Mouse (Mus musculus): ENCODE results near the gene Akap6. TPM values are rescaled to one million over a fixed set of nuclear protein-coding genes. Genes with fewer than 3 reads are reported as not detected.
"Not testable (repeated sequence)": the region's sequence is repeated elsewhere in the genome, so short reads cannot be mapped to it uniquely, and the experiment has no call there.

The Akap6 gene
- polyA plus RNA-seq, 1 experiment from 2014 or later, result 2.0 TPM

DNA sequence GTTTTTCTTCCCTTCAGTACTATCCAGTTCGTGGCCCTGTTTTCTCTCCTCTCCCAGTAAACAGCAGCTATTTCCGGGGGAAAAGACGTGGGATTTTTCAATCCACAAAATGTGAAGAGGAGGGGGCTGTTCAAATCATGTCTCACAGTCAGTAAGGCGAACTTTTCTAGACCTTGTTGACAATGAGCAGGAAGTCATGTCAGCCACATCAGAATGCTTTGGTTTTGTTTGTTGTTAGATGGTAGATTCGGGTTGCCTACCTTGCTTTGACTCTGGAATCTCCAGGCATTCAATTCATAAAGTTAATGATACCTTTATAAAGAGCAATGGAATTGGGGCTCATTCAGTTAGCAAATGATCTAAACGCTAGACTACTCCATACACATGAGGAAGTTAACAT is 30.2 kb downstream of the Akap6 start:
- 77% methylated on average over 6 of the region's 6 CpGs for WGBS
- Histone ChIP-seq H3K27ac (ENCODE audit: low read length) (no peak overlapping the region), H3K4me3 (replicated peaks; ENCODE audit: low read length) (no peak overlapping the region), H3K9me3 (replicated peaks; ENCODE audit: control insufficient read depth, low read length) (no peaks in the 10 kb centered on the region), H3K4me1 (ENCODE audit: control insufficient read depth, insufficient read depth, low read length) (no peaks in the 10 kb centered on the region), H3K4me2 (ENCODE audit: low read depth, low read length) (no peak overlapping the region), H3K36me3 (ENCODE audit: control insufficient read depth, insufficient read depth, low read length) (no peaks in the 10 kb centered on the region), H3K27me3 (ENCODE audit: control insufficient read depth, insufficient read depth, low read length) (no peaks in the 10 kb centered on the region), H3K9ac (ENCODE audit: low read length) (no peak overlapping the region)
- ATAC-seq (ENCODE audit: insufficient read depth, low FRiP score), result no peak

GRCm38 (mm10) chr12:52735161-52735560 is 36.0 kb downstream of the Akap6 start:
- not testable (repeated sequence) for H3K4me1 ChIP-seq (ENCODE audit: control insufficient read depth, insufficient read depth, low read length); H3K4me2 ChIP-seq (ENCODE audit: low read depth, low read length); H3K4me3 ChIP-seq (replicated peaks; ENCODE audit: low read length); H3K27ac ChIP-seq (ENCODE audit: low read length); H3K36me3 ChIP-seq (ENCODE audit: control insufficient read depth, insufficient read depth, low read length); H3K9me3 ChIP-seq (replicated peaks; ENCODE audit: control insufficient read depth, low read length); ATAC-seq (ENCODE audit: insufficient read depth, low FRiP score); H3K9ac ChIP-seq (ENCODE audit: low read length); H3K27me3 ChIP-seq (ENCODE audit: control insufficient read depth, insufficient read depth, low read length)
- 97% methylated on average over 6 of the region's 11 CpGs for WGBS

DNA sequence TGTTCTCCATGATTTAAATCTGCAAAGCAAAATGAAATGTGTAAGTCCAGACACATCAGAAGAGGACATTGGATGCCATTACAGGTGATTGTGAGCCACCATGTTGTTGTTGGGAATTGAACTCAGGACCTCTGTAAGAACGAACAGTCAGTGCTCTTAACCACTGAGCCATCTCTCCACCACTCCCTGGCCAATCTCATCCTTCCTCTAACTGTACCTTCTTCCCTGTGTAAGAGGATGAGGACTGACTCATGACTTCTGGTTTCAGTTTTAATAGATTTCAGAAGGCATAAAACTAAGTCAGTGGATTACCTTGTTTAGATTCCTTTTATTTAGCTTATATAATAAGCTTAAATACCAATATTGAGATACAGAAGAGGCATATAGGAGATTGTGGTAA is 38.0 kb downstream of the Akap6 start:
- H3K9me3 ChIP-seq (replicated peaks; ENCODE audit: control insufficient read depth, low read length), result no peaks in the 10 kb centered on the region
- ATAC-seq (ENCODE audit: insufficient read depth, low FRiP score), result no peak
- no peak overlapping the region for H3K27ac ChIP-seq (ENCODE audit: low read length)
- no peaks in the 10 kb centered on the region for H3K27me3 ChIP-seq (ENCODE audit: control insufficient read depth, insufficient read depth, low read length)
- H3K36me3 ChIP-seq (ENCODE audit: control insufficient read depth, insufficient read depth, low read length), result no peaks in the 10 kb centered on the region
- H3K4me1 ChIP-seq (ENCODE audit: control insufficient read depth, insufficient read depth, low read length), result no peaks in the 10 kb centered on the region
- 90% methylated on average over 1 of the region's 1 CpGs for WGBS
- H3K4me3 ChIP-seq (replicated peaks; ENCODE audit: low read length), result no peak overlapping the region
- no peak overlapping the region for H3K9ac ChIP-seq (ENCODE audit: low read length)
- no peak overlapping the region for H3K4me2 ChIP-seq (ENCODE audit: low read depth, low read length)

- H3K36me3 ChIP-seq (ENCODE audit: control insufficient read depth, insufficient read depth, low read length), result no peaks in the 10 kb centered on the region
- H3K9me3 ChIP-seq (replicated peaks; ENCODE audit: control insufficient read depth, low read length), result no peaks in the 10 kb centered on the region
- 60% methylated on average over 3 of the region's 3 CpGs for WGBS
- H3K4me2 ChIP-seq (ENCODE audit: low read depth, low read length), result no peak overlapping the region
- H3K27me3 ChIP-seq (ENCODE audit: control insufficient read depth, insufficient read depth, low read length), result no peaks in the 10 kb centered on the region
- H3K27ac ChIP-seq (ENCODE audit: low read length), result no peak overlapping the region
- H3K9ac ChIP-seq (ENCODE audit: low read length), result no peak overlapping the region
- no peaks in the 10 kb centered on the region for H3K4me1 ChIP-seq (ENCODE audit: control insufficient read depth, insufficient read depth, low read length)
- no peak for ATAC-seq (ENCODE audit: insufficient read depth, low FRiP score)
- H3K4me3 ChIP-seq (replicated peaks; ENCODE audit: low read length), result no peak overlapping the region
Observed at GRCm38 (mm10) chr12:52739326-52739725, 40.1 kb downstream of the Akap6 start.

DNA sequence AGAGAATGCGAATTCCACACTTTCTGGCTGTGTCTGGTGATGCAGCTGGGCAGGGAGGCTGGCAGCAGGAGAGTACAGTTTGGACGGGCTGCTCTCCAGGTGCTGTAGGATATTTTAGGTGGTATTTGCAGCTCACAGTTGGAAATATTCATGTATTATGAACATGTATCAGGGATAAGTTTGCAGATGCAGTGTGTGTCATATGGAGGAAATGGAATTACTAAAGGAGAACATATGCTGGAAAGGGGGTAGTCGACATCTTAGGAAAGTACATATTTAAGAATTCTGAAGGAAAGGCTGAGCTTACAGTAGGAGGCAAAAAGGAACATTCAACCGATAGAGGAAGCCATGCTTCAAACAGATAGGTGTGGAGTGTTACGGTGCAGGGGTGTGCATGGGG is 42.6 kb downstream of the Akap6 start:
- WGBS, result 88% methylated on average over 5 of the region's 5 CpGs
- Histone ChIP-seq H3K4me2 (ENCODE audit: low read depth, low read length) (no peak overlapping the region), H3K4me3 (replicated peaks; ENCODE audit: low read length) (no peak overlapping the region), H3K9me3 (replicated peaks; ENCODE audit: control insufficient read depth, low read length) (no peaks in the 10 kb centered on the region), H3K27ac (ENCODE audit: low read length) (no peak overlapping the region), H3K36me3 (ENCODE audit: control insufficient read depth, insufficient read depth, low read length) (no peaks in the 10 kb centered on the region), H3K4me1 (ENCODE audit: control insufficient read depth, insufficient read depth, low read length) (no peaks in the 10 kb centered on the region), H3K27me3 (ENCODE audit: control insufficient read depth, insufficient read depth, low read length) (no peaks in the 10 kb centered on the region), H3K9ac (ENCODE audit: low read length) (no peak overlapping the region)
- ATAC-seq (ENCODE audit: insufficient read depth, low FRiP score), result no peak

DNA sequence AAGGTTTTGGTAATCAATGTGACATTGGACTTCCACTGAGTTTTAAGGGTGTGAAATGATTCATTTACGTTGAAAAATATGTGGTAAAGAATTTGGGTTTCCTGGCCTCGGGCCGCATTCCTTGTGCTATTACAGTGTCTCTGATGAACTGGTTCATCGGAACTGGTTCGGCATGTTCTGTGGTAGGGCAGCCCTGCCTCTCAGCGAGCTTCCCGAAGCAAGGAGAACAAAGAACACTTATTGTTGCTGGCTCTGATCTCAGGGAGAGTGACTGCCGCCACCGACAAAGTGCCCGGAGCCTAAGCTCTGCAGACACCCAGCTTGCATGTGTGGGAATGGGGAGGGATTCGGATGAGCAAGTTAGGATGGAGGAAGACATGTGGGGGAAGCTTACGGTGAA is 50.8 kb downstream of the Akap6 start:
- Histone ChIP-seq H3K4me2 (ENCODE audit: low read depth, low read length) (no peak overlapping the region), H3K9ac (ENCODE audit: low read length) (no peak overlapping the region), H3K36me3 (ENCODE audit: control insufficient read depth, insufficient read depth, low read length) (no peaks in the 10 kb centered on the region), H3K27ac (ENCODE audit: low read length) (no peak overlapping the region), H3K9me3 (replicated peaks; ENCODE audit: control insufficient read depth, low read length) (no peaks in the 10 kb centered on the region), H3K27me3 (ENCODE audit: control insufficient read depth, insufficient read depth, low read length) (no peaks in the 10 kb centered on the region), H3K4me1 (ENCODE audit: control insufficient read depth, insufficient read depth, low read length) (no peaks in the 10 kb centered on the region), H3K4me3 (replicated peaks; ENCODE audit: low read length) (no peak overlapping the region)
- 50% methylated on average over 12 of the region's 12 CpGs for WGBS
- no peak for ATAC-seq (ENCODE audit: insufficient read depth, low FRiP score)

GRCm38 (mm10) chr12:52755649-52756048 is 56.5 kb downstream of the Akap6 start:
- Histone ChIP-seq H3K9me3 (replicated peaks; ENCODE audit: control insufficient read depth, low read length) (no peaks in the 10 kb centered on the region), H3K27ac (ENCODE audit: low read length) (no peak overlapping the region), H3K9ac (ENCODE audit: low read length) (no peak overlapping the region), H3K4me2 (ENCODE audit: low read depth, low read length) (no peak overlapping the region), H3K4me3 (replicated peaks; ENCODE audit: low read length) (no peak overlapping the region), H3K4me1 (ENCODE audit: control insufficient read depth, insufficient read depth, low read length) (no peaks in the 10 kb centered on the region), H3K36me3 (ENCODE audit: control insufficient read depth, insufficient read depth, low read length) (no peaks in the 10 kb centered on the region), H3K27me3 (ENCODE audit: control insufficient read depth, insufficient read depth, low read length) (no peaks in the 10 kb centered on the region)
- 89% methylated on average over 2 of the region's 2 CpGs for WGBS
- no peak for ATAC-seq (ENCODE audit: insufficient read depth, low FRiP score)

DNA sequence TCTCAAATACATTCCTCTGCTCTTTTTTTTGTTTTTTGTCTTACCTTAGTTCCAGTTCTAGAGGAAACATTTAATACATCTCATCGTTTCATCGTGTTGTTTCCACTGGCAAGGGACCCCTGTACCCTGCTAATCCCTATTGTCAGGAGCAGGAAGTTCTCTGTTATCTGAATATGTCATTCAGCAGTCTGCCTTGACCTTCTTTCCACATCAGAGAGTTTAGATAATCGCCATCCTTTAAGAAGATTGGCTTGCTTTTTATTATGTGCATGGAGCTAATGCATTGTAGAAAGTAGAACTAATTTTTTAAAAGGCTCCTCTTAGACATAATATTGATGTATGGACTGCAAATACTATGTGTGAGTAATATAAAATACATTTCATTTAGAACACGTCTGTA is 58.7 kb downstream of the Akap6 start:
- no peak for ATAC-seq (ENCODE audit: insufficient read depth, low FRiP score)
- H3K9me3 ChIP-seq (replicated peaks; ENCODE audit: control insufficient read depth, low read length), result no peaks in the 10 kb centered on the region
- 27% methylated on average over 4 of the region's 4 CpGs for WGBS

GRCm38 (mm10) chr12:52764046-52764445 is 64.9 kb downstream of the Akap6 start:
- no peaks in the 10 kb centered on the region for H3K36me3 ChIP-seq (ENCODE audit: control insufficient read depth, insufficient read depth, low read length)
- H3K4me1 ChIP-seq (ENCODE audit: control insufficient read depth, insufficient read depth, low read length), result no peaks in the 10 kb centered on the region
- no peak overlapping the region for H3K4me3 ChIP-seq (replicated peaks; ENCODE audit: low read length)
- ATAC-seq (ENCODE audit: insufficient read depth, low FRiP score), result no peak
- WGBS, result 89% methylated on average over 2 of the region's 2 CpGs
- H3K9me3 ChIP-seq (replicated peaks; ENCODE audit: control insufficient read depth, low read length), result no peaks in the 10 kb centered on the region
- H3K27me3 ChIP-seq (ENCODE audit: control insufficient read depth, insufficient read depth, low read length), result no peaks in the 10 kb centered on the region
- no peak overlapping the region for H3K4me2 ChIP-seq (ENCODE audit: low read depth, low read length)
- H3K9ac ChIP-seq (ENCODE audit: low read length), result no peak overlapping the region
- H3K27ac ChIP-seq (ENCODE audit: low read length), result no peak overlapping the region

More for the DNA sequence above, 58.7 kb downstream of the Akap6 start:
- Histone ChIP-seq H3K9ac (ENCODE audit: low read length) (no peak overlapping the region), H3K27me3 (ENCODE audit: control insufficient read depth, insufficient read depth, low read length) (no peaks in the 10 kb centered on the region), H3K4me3 (replicated peaks; ENCODE audit: low read length) (no peak overlapping the region), H3K4me2 (ENCODE audit: low read depth, low read length) (no peak overlapping the region), H3K27ac (ENCODE audit: low read length) (no peak overlapping the region), H3K4me1 (ENCODE audit: control insufficient read depth, insufficient read depth, low read length) (no peaks in the 10 kb centered on the region), H3K36me3 (ENCODE audit: control insufficient read depth, insufficient read depth, low read length) (no peaks in the 10 kb centered on the region)

DNA sequence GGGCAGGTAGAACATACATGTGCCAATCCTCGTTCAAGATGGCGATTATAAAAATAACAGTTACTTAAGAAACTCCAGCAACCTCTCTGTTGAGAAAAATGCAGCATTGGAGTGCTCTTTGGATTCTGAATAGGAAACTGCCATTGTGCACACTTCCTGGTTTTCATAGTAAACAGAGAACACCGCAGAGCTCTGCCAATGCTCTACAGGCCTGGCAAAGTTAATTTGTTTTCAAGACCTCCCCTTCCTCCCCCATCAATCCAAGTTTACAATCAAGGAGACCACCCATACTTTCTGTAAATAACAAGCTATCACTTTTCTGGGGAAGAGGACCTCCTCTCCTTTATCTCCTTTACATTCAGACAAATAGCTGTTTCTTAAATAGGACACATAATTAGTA is 65.6 kb downstream of the Akap6 start:
- Histone ChIP-seq H3K9me3 (replicated peaks; ENCODE audit: control insufficient read depth, low read length) (no peaks in the 10 kb centered on the region), H3K4me1 (ENCODE audit: control insufficient read depth, insufficient read depth, low read length) (no peaks in the 10 kb centered on the region), H3K4me2 (ENCODE audit: low read depth, low read length) (no peak overlapping the region), H3K27me3 (ENCODE audit: control insufficient read depth, insufficient read depth, low read length) (no peaks in the 10 kb centered on the region), H3K4me3 (replicated peaks; ENCODE audit: low read length) (no peak overlapping the region), H3K27ac (ENCODE audit: low read length) (no peak overlapping the region), H3K9ac (ENCODE audit: low read length) (no peak overlapping the region), H3K36me3 (ENCODE audit: control insufficient read depth, insufficient read depth, low read length) (no peaks in the 10 kb centered on the region)
- 63% methylated on average over 3 of the region's 3 CpGs for WGBS
- ATAC-seq (ENCODE audit: insufficient read depth, low FRiP score), result no peak
